Mouse (Mus musculus): ENCODE measurements around the gene Ran. TPM values are rescaled to one million over a fixed set of nuclear protein-coding genes. Genes with fewer than 3 reads are reported as not detected.

Gene Ran
- polyA plus RNA-seq, 1 experiment = 3,734 TPM

DNA sequence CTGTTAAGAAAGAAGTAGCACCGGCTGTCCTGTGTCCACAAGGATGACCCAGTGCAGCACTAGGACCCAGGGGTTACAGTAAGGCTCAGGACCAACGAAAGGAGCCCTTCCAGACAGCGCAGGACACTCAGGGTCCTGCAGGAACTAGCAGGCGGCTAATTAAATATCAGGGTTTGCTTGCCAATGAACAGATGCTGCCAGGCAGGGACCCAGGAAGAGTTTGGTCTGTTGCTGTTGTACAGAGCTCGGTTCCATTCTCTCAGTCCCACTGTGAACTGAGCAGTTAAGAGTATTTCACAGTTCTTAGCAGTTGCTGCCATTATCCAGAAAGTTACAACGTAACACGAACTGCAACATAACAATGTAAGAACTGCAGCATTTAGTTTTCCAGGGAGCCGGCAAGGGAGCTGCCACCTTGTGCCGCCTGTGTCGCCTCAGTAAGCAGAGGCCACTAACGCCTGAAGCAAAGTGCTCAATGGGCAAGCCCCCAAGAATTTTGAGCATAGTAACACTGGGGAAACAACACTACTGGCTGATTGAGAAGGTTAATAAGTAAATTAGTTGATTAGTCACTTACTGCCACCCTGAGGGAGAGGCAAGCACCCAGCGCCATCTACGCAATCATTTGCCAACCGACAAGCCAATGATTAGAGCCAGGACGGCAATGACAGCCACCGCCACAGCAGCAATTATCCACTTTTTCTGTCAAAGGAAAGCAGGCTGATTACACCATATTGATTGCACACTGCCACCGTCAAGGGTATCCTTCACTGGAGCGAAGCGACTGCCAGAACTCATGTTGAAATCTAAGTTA is 32.5 kb upstream of the Ran start:
- Histone ChIP-seq H3K36me3 (replicated peaks; ENCODE audit: low read length) (peaks cover 85% of the 10 kb centered on the region), H3K4me3 (replicated peaks) (no peak overlapping the region), H3K27me3 (replicated peaks) (no peaks in the 10 kb centered on the region), H3K9me3 (peaks cover 24% of the 10 kb centered on the region), H3K4me1 (peaks cover 15% of the 10 kb centered on the region; the same call in 1 of the 2 replicates)
- TF ChIP-seq GATA1 (IDR thresholded peaks at IDR 0.05; ENCODE audit: borderline replicate concordance, low read length) (no peak), FLI1 (IDR thresholded peaks at IDR 0.05; ENCODE audit: low read length) (no peak)

DNA sequence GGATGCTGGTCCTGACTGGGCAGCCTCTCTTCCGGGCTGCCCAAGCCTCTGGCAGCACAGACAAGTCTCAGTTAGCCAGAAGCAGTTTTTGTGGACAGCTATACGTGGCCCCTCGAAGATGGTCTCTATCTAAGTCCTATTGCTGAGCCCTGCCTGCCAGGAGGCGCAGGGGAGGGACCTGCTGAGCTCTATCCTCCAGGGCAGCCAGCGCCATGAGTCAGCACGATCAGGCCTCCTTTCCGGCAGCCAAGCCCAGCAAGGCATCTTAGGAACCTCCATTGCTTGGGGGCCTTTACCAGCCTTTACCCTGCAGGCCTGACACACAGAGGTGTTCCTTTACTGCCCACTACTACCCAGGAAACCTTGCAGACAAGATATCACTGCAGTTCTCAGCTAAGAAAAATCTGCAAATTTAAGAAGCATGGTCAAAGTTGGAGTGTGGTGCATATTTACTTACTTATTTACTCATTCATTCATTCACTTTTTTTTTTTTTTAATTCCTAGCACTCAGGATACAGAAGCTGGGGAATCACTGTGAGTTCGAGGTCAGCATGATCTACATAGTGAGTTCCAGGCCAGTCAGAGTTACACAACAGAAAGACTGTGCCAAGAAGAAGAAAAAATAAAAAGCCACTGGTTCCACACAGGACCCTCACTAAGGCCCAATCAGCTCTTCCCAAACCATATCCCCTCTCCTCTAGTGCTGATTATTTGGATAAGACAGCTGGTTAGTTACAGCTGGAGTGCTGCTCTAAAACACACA is 19.0 kb upstream of the Ran start:
- peak overlapping the region; percentile 84 for H3K4me3 ChIP-seq (replicated peaks)

DNA sequence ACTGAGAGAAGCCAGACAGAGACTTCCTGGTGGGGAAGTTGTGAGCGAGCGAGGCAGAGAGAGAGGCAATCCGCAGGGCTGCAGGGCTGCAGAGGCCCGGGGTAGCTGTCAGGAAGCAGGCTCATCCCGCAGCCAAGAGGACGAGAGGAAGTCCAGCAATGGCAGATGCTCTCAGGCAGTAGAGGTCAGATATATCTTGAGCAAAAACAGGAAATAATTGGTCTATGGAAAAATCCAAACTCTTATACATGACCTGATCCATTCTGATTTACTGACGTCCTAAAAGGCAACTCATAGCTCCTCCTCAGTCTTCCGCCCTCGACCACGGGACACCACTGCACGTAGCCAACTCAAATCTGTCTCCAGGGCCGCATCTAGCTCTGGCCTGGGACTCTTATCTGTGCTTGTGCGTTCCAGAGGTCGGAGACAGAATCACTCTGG is 17.3 kb upstream of the Ran start:
- TF ChIP-seq GATA1 (IDR thresholded peaks at IDR 0.05; ENCODE audit: borderline replicate concordance, low read length) (no peak), FLI1 (IDR thresholded peaks at IDR 0.05; ENCODE audit: low read length) (no peak)

More for the DNA sequence above, 19.0 kb upstream of the Ran start:
- H3K9me3 ChIP-seq = no peaks in the 10 kb centered on the region
- H3K4me1 ChIP-seq = peaks cover 94% of the 10 kb centered on the region
- H3K36me3 ChIP-seq (replicated peaks; ENCODE audit: low read length) = peaks cover 70% of the 10 kb centered on the region
- no peaks in the 10 kb centered on the region for H3K27me3 ChIP-seq (replicated peaks)
- TF ChIP-seq GATA1 (IDR thresholded peaks at IDR 0.05; ENCODE audit: borderline replicate concordance, low read length) (no peak), FLI1 (IDR thresholded peaks at IDR 0.05; ENCODE audit: low read length) (no peak)

DNA sequence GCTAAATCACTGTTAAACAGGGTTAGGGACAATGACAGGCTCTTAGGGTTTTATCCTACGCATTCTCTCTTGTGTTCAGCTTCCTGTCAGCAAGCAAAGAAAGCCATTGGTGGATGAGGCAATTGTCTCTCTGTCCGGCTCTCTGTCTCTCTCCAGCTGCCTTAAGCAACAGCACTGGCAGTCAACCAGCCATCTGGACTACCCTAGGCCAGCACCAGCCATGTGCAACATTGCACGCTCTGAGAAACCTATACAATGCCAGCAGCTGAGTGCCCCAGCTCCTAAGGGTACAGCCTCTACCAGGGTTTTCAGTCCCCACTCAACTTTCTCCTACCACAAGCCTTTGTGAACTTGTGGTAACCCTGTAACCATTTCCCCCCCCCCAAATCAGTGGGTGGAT is 14.5 kb upstream of the Ran start:
- peaks cover 38% of the 10 kb centered on the region for H3K36me3 ChIP-seq (replicated peaks; ENCODE audit: low read length)
- H3K9me3 ChIP-seq = no peaks in the 10 kb centered on the region
- H3K4me3 ChIP-seq (replicated peaks) = peak overlapping the region; percentile 46
- H3K27me3 ChIP-seq (replicated peaks) = no peaks in the 10 kb centered on the region
- peaks cover 91% of the 10 kb centered on the region for H3K4me1 ChIP-seq
- TF ChIP-seq GATA1 (IDR thresholded peaks at IDR 0.05; ENCODE audit: borderline replicate concordance, low read length) (no peak), FLI1 (IDR thresholded peaks at IDR 0.05; ENCODE audit: low read length) (no peak)

More for the DNA sequence above, 17.3 kb upstream of the Ran start:
- H3K36me3 ChIP-seq (replicated peaks; ENCODE audit: low read length) = peaks cover 64% of the 10 kb centered on the region
- no peaks in the 10 kb centered on the region for H3K27me3 ChIP-seq (replicated peaks)
- H3K9me3 ChIP-seq = no peaks in the 10 kb centered on the region
- H3K4me3 ChIP-seq (replicated peaks) = peak overlapping the region; percentile 84
- H3K4me1 ChIP-seq = peaks cover 97% of the 10 kb centered on the region

DNA sequence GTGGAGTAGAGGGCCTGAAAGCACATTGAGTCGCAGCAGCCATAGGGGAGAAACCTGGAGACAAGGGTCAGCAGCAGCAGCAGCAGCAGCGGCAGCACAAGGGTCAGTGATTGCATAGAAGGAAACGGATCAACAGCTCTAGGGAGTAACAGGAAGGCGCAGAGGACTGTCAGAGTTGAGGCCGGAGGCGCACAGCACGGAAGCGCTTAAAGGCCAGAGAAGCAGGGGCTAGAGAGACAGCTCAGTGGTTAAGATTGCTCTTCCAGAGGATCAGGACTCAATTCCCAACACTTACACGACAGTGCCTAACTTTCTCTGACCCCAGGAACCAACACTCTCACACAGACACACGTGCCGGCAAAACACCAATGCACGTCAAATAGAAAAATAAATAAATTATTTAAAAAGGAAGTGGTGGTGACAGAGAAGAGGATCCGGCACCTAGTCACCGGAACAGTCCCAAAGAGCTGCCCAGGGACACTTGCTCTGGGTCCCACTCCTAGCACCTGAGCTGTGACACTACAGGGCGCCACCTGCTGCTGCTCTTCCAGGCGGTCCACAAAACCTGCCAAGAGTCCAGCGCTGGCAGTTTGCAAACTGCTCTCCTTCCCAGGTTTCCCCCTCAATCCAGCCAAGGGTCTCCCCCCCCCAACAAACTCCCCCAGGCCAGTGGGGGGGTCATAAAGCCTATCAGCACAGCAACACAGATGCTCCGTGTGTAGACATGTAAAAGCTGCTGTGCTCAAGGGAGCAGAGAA is 13.7 kb upstream of the Ran start:
- TF ChIP-seq FLI1 (IDR thresholded peaks at IDR 0.05; ENCODE audit: low read length) (no peak), GATA1 (IDR thresholded peaks at IDR 0.05; ENCODE audit: borderline replicate concordance, low read length) (no peak)
- Histone ChIP-seq H3K36me3 (replicated peaks; ENCODE audit: low read length) (peaks cover 35% of the 10 kb centered on the region), H3K27me3 (replicated peaks) (no peaks in the 10 kb centered on the region), H3K4me3 (replicated peaks) (peak overlapping the region; percentile 83), H3K9me3 (no peaks in the 10 kb centered on the region), H3K4me1 (peaks cover 88% of the 10 kb centered on the region)

DNA sequence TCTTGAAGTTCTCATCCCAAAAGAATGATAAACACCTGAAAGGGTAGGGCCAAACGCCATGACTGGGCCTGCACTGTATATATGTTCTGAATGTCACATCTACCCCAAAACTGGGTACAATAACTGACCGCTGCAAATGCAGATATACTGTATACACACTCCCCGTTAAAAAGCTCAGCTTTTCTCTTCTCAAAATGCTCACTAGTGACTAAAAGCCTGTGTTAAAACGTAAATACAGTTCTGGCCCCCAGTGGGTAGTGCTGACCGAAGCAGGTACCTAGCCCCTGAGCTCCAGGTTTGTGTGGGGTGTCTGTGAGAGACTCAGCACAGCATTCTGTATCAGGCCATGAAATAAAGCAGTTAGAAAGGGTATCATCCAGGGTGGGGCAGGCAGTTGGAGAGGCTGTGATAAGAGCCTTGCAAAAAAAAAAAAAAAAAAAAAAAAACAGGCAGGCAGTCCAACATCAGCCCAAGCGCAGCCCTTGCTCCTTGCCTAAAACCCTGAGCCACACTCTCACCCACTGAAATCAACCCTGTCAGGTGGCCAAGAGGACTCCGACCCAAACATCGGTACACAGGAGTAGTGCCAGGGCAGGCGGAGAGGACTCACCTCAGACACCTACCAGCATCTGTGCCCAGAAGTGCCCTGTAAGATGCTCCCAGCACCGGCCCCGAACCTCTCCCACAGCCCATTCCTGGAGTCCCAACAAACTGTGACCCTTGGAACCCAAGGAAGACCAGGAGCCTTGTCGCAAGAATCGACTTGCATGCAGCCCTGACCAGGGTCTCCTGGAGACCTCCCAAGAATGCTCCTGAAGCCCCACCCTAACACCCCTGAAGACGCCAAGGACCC is 12.5 kb upstream of the Ran start:
- Histone ChIP-seq H3K4me3 (replicated peaks) (peak overlapping the region; percentile 93), H3K9me3 (no peaks in the 10 kb centered on the region), H3K36me3 (replicated peaks; ENCODE audit: low read length) (peaks cover 34% of the 10 kb centered on the region), H3K4me1 (peaks cover 85% of the 10 kb centered on the region), H3K27me3 (replicated peaks) (no peaks in the 10 kb centered on the region)
- TF ChIP-seq GATA1 (IDR thresholded peaks at IDR 0.05; ENCODE audit: borderline replicate concordance, low read length) (no peak), FLI1 (IDR thresholded peaks at IDR 0.05; ENCODE audit: low read length) (no peak)

DNA sequence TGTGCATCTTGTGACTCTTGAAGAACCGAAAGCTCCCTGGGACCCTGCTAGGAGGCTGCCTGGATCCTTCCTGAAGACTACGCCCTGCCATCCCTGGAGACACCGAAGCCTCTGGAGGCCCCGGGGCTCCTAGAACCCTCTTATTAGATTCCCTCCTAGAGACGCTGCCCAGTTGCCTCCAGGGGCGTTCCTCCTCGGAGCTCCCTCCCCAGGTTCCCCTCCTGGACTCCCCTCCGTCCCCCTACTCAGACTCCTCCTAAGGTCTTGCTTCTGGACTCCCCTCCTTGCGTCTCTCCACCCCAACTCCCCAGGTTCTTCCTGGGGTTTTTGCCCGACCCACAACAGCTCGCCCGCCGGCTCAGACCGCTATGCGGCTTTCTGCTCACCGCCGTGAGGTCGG is 11.9 kb upstream of the Ran start:
- TF ChIP-seq FLI1 (IDR thresholded peaks at IDR 0.05; ENCODE audit: low read length) (no peak), GATA1 (IDR thresholded peaks at IDR 0.05; ENCODE audit: borderline replicate concordance, low read length) (no peak)
- peaks cover 84% of the 10 kb centered on the region for H3K4me1 ChIP-seq
- no peaks in the 10 kb centered on the region for H3K9me3 ChIP-seq

DNA sequence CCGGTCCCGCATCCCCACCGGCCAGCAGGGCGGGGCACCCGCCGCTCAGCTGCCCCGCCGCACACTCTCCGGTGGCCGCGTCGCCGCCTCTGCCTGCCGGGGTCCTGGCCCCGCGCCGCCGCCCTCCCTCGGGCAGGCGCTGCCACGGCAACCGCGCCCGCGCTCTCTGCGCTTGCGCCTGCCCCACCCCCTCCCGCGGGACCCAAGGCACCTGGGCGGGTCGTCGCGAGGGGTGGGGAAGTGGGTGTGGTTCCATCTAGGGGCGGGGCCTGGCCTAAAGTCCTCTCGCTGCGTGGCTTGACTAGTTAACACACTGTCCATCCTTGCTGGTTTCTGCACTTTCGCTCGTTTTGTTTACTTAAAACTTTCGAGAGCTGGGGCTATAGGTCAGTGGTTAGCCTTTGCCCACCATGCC is 11.4 kb upstream of the Ran start, which contains the start of gene Stx2:
TSS of gene Stx2 (minus strand) at position 163 of the 415 bp plus-strand sequence.
- Histone ChIP-seq H3K27me3 (replicated peaks) (no peaks in the 10 kb centered on the region), H3K36me3 (replicated peaks; ENCODE audit: low read length) (peaks cover 30% of the 10 kb centered on the region), H3K9me3 (no peaks in the 10 kb centered on the region), H3K4me3 (replicated peaks) (peak within 1 kb of the TSS; percentile 93), H3K4me1 (peaks cover 80% of the 10 kb centered on the region)
- no peak for TF ChIP-seq FLI1 (IDR thresholded peaks at IDR 0.05; ENCODE audit: low read length)
- TF ChIP-seq GATA1 (IDR thresholded peaks at IDR 0.05; ENCODE audit: borderline replicate concordance, low read length) = no peak

More for the DNA sequence above, 11.9 kb upstream of the Ran start:
- Histone ChIP-seq H3K4me3 (replicated peaks) (peak overlapping the region; percentile 93), H3K27me3 (replicated peaks) (no peaks in the 10 kb centered on the region), H3K36me3 (replicated peaks; ENCODE audit: low read length) (peaks cover 32% of the 10 kb centered on the region)

All from megakaryocyte, embryonic 14.5 days (primary cell).